In genomic region chr4:43453413-43453812, GRCm38 (mm10) we compare ENCODE assay signal across 8 mouse cellular contexts. TPM values are rescaled to one million over a fixed set of nuclear protein-coding genes. Genes with fewer than 3 reads are reported as not detected.
DNase-seq lines count a peak whose midpoint lies in the region; ATAC-seq lines count a peak whose summit lies in the region.

No protein-coding gene starts in this region.

- H3K9me3 ChIP-seq in heart, embryonic 14.5 days (ENCODE audit: control insufficient read depth, low read length) = no peaks in the 10 kb centered on the region
- H3K9me3 ChIP-seq in intestine, embryonic 16.5 days (ENCODE audit: control insufficient read depth, low read length) = no peaks in the 10 kb centered on the region
- no peaks in the 10 kb centered on the region for H3K9me3 ChIP-seq in neural tube, embryonic 13.5 days

- peak overlapping the region; percentile 14 to 27; a peak in 3 of 4 replicates for H3K4me3 ChIP-seq in heart, embryonic 14.5 days (ENCODE audit: control insufficient read depth in 1 of 2, insufficient read depth in 1 of 2, low read depth in 1 of 2, low read length in 2 of 2)
- H3K4me3 ChIP-seq in intestine, embryonic 16.5 days (ENCODE audit: low read length) = peak overlapping the region; percentile 21
- peak overlapping the region; percentile 23 for H3K4me3 ChIP-seq in neural tube, embryonic 13.5 days

- H3K4me1 ChIP-seq in heart, embryonic 14.5 days (ENCODE audit: control insufficient read depth in 2 of 2, insufficient read depth in 2 of 2, low read length in 2 of 2) = peaks cover 14 to 18% of the 10 kb centered on the region in 2 experiments; a peak in 3 of 4 replicates
- H3K4me1 ChIP-seq in intestine, embryonic 16.5 days (ENCODE audit: control insufficient read depth, insufficient read depth, low read length) = peaks cover 11% of the 10 kb centered on the region
- peaks cover 25% of the 10 kb centered on the region for H3K4me1 ChIP-seq in neural tube, embryonic 13.5 days (replicated peaks)

- 1% methylated on average over 18 of the region's 18 CpGs for WGBS in heart, embryonic 14.5 days
- 1% methylated on average over 18 of the region's 18 CpGs for WGBS in intestine, embryonic 16.5 days
- WGBS in neural tube, embryonic 13.5 days = under 1% methylated on average over 18 of the region's 18 CpGs

- DNase-seq in heart, postnatal 4 days = no peak
- peak; percentile 40 for DNase-seq in embryo, embryonic 10.5 days (ENCODE audit: low spot score)
- DNase-seq in left cerebral cortex, postnatal 25 days (ENCODE audit: low spot score in 2 of 2) = no peak
- DNase-seq in cerebellum, adult 11-12 months = no peak
- no peak for DNase-seq in frontal cortex, adult 2 months (ENCODE audit: extremely low spot score in 1 of 2, low spot score in 1 of 2)

- intact Hi-C loops in left cerebral cortex, postnatal 25 days (cut with DNase I) = no loop called here

- peaks cover 45% of the 10 kb centered on the region for H3K27me3 ChIP-seq in heart, embryonic 14.5 days (ENCODE audit: control insufficient read depth, insufficient read depth, low read length)
- H3K27me3 ChIP-seq in intestine, embryonic 16.5 days (replicated peaks; ENCODE audit: control insufficient read depth, insufficient read depth, low read length) = peaks cover 20% of the 10 kb centered on the region
- peaks cover 34% of the 10 kb centered on the region for H3K27me3 ChIP-seq in neural tube, embryonic 13.5 days

- peak overlapping the region; percentile 62 for H3K4me2 ChIP-seq in heart, embryonic 14.5 days (ENCODE audit: low read length)
- H3K4me2 ChIP-seq in intestine, embryonic 16.5 days (ENCODE audit: low read depth, low read length) = peak overlapping the region; percentile 47
- H3K4me2 ChIP-seq in neural tube, embryonic 13.5 days = peak overlapping the region; percentile 50

- no peak for ATAC-seq in heart, embryonic 14.5 days (ENCODE audit: insufficient number of reproducible peaks, insufficient read depth, low FRiP score, low read depth)
- no peak for ATAC-seq in intestine, embryonic 16.5 days
- no peak for ATAC-seq in neural tube, embryonic 13.5 days (ENCODE audit: low read depth)

- H3K27ac ChIP-seq in heart, embryonic 14.5 days (replicated peaks in 1 of 2; ENCODE audit: control insufficient read depth in 1 of 2, insufficient read depth in 1 of 2, low read depth in 2 of 2, low read length in 2 of 2) = no peak overlapping the region
- no peak overlapping the region for H3K27ac ChIP-seq in intestine, embryonic 16.5 days (ENCODE audit: low read length)
- H3K27ac ChIP-seq in neural tube, embryonic 13.5 days (replicated peaks) = no peak overlapping the region

- H3K9ac ChIP-seq in heart, embryonic 14.5 days (ENCODE audit: low read length) = peak overlapping the region; percentile 54
- peak overlapping the region; percentile 59 for H3K9ac ChIP-seq in intestine, embryonic 16.5 days (ENCODE audit: low read depth, low read length)
- peak overlapping the region; percentile 50 for H3K9ac ChIP-seq in neural tube, embryonic 13.5 days

- H3K36me3 ChIP-seq in heart, embryonic 14.5 days (ENCODE audit: control insufficient read depth, insufficient read depth, low read length) = no peaks in the 10 kb centered on the region
- H3K36me3 ChIP-seq in intestine, embryonic 16.5 days (ENCODE audit: control insufficient read depth, insufficient read depth, low read length) = no peaks in the 10 kb centered on the region
- peaks cover 4% of the 10 kb centered on the region; the same call in 1 of the 2 replicates for H3K36me3 ChIP-seq in neural tube, embryonic 13.5 days

RNA-seq across cellular contexts. Expression of gene Cd72, which starts 1.0 kb away (rescaled TPM):
- polyA plus RNA-seq in heart, embryonic 14.5 days (2014; fragmentation: Nextera tagmentation; extraction: Ambion mirVana) = 3.1 and 3.9 TPM in 2 replicates
- under 1 TPM; 0.56 to 0.69 TPM for total RNA-seq in heart, postnatal 4 days (2021)
- polyA plus RNA-seq in intestine, embryonic 16.5 days (2015; fragmentation: Nextera tagmentation; extraction: Ambion mirVana) = 2.5 and 2.6 TPM in 2 replicates
- polyA plus RNA-seq in neural tube, embryonic 13.5 days (2015; fragmentation: Nextera tagmentation; extraction: Ambion mirVana) = 2.8 and 3.7 TPM in 2 replicates
- total RNA-seq in left cerebral cortex, postnatal 25 days (2021) = 1 to 10 TPM; 1.0 to 2.2 TPM
- 0.64 and 1.6 TPM in 2 replicates for polyA plus RNA-seq in frontal cortex, adult 2 months (2012; rRNA removed)

RNA-seq across cellular contexts. Expression of gene Tesk1, which starts 11.7 kb away (rescaled TPM):
- 8.9 and 9.4 TPM in 2 replicates for polyA plus RNA-seq in heart, embryonic 14.5 days (2014; fragmentation: Nextera tagmentation; extraction: Ambion mirVana)
- total RNA-seq in heart, postnatal 4 days (2021) = 10 to 100 TPM; 41.2 to 45.4 TPM
- 1.7 and 2.2 TPM in 2 replicates for polyA plus RNA-seq in intestine, embryonic 16.5 days (2015; fragmentation: Nextera tagmentation; extraction: Ambion mirVana)
- polyA plus RNA-seq in neural tube, embryonic 13.5 days (2015; fragmentation: Nextera tagmentation; extraction: Ambion mirVana) = 10.8 and 14.4 TPM in 2 replicates
- total RNA-seq in left cerebral cortex, postnatal 25 days (2021) = 10 to 100 TPM; 86.6 to 87.1 TPM
- 70.5 and 78.2 TPM in 2 replicates for polyA plus RNA-seq in frontal cortex, adult 2 months (2012; rRNA removed)

RNA-seq across cellular contexts. Expression of gene Fam166b, which starts 24.5 kb away (rescaled TPM):
- polyA plus RNA-seq in heart, embryonic 14.5 days (2014; fragmentation: Nextera tagmentation; extraction: Ambion mirVana) = 0.16 TPM in 1 of 2 replicates, not detected in the other
- not detected for total RNA-seq in heart, postnatal 4 days (2021)
- 0.10 and 0.24 TPM in 2 replicates for polyA plus RNA-seq in intestine, embryonic 16.5 days (2015; fragmentation: Nextera tagmentation; extraction: Ambion mirVana)
- 0.32 and 0.59 TPM in 2 replicates for polyA plus RNA-seq in neural tube, embryonic 13.5 days (2015; fragmentation: Nextera tagmentation; extraction: Ambion mirVana)
- total RNA-seq in left cerebral cortex, postnatal 25 days (2021) = 1 to 10 TPM in 1 of 2 experiments, under 1 TPM in 1; 0.62 to 1.2 TPM
- 1.1 and 1.2 TPM in 2 replicates for polyA plus RNA-seq in frontal cortex, adult 2 months (2012; rRNA removed)

RNA-seq across cellular contexts. Expression of gene Sit1, which starts 30.1 kb away (rescaled TPM):
- polyA plus RNA-seq in heart, embryonic 14.5 days (2014; fragmentation: Nextera tagmentation; extraction: Ambion mirVana) = not detected in 2 replicates
- total RNA-seq in heart, postnatal 4 days (2021) = not detected
- not detected in 2 replicates for polyA plus RNA-seq in intestine, embryonic 16.5 days (2015; fragmentation: Nextera tagmentation; extraction: Ambion mirVana)
- polyA plus RNA-seq in neural tube, embryonic 13.5 days (2015; fragmentation: Nextera tagmentation; extraction: Ambion mirVana) = not detected in 2 replicates
- total RNA-seq in left cerebral cortex, postnatal 25 days (2021) = not detected
- polyA plus RNA-seq in frontal cortex, adult 2 months (2012; rRNA removed) = 0.16 TPM in 1 of 2 replicates, not detected in the other

RNA-seq across cellular contexts. Expression of gene Ccdc107, which starts 39.3 kb away (rescaled TPM):
- 76.5 and 85.8 TPM in 2 replicates for polyA plus RNA-seq in heart, embryonic 14.5 days (2014; fragmentation: Nextera tagmentation; extraction: Ambion mirVana)
- total RNA-seq in heart, postnatal 4 days (2021) = 10 to 100 TPM; 33.3 to 36.9 TPM
- polyA plus RNA-seq in intestine, embryonic 16.5 days (2015; fragmentation: Nextera tagmentation; extraction: Ambion mirVana) = 96.7 and 102 TPM in 2 replicates
- polyA plus RNA-seq in neural tube, embryonic 13.5 days (2015; fragmentation: Nextera tagmentation; extraction: Ambion mirVana) = 65.5 and 73.1 TPM in 2 replicates
- 10 to 100 TPM; 22.3 to 25.4 TPM for total RNA-seq in left cerebral cortex, postnatal 25 days (2021)
- 88.4 and 126 TPM in 2 replicates for polyA plus RNA-seq in frontal cortex, adult 2 months (2012; rRNA removed)
